Mouse (Mus musculus): Measurements from ENCODE around the gene Cd70.

The Cd70 gene

DNA sequence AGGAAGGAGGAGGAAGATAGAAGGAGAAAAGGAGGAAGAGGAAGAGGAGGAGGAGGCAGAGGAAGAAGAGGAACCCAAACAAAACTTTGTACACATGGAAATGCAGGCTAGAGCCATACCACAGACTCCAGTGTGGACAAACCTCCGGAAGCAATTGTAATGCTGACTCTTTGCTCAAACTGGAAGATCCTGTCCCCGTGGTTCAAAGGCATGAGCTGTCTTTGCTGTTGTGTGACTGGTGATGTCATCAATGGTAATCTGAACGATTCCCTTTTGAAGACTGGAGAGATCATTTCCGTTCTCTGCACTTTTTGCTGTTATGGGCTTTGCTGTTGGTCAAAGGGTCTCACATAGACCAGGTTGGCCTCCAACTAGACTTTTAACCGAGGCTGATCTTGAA lies 51.3 kb downstream of the Cd70 start:
- no peak for DNase-seq (ENCODE audit: inconsistent ontology term)

DNA sequence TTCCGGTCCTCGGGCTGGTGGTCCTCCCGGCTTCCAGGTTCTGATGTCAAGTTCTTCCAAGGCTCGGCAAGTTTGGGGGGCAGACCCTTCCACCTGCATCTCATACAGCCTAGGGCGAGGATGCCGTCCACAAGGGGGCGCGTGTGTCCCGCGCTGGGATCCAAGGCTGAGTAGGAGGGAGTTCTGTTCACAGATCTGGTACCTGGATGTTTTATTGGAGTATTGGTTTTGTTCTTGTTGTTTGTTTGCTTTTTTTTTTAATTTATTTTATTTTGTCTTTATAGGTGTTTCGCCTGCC lies 53.0 kb downstream of the Cd70 start:
- peak; percentile 81 for DNase-seq (ENCODE audit: inconsistent ontology term)

All from Muller cell, postnatal 12 days (primary cell).